Mouse (Mus musculus) hindbrain, embryonic 16.5 days (tissue): ENCODE results near the gene Ccdc182. TPM values are rescaled to one million over a fixed set of nuclear protein-coding genes. Genes with fewer than 3 reads are reported as not detected.

Experiments used
- ATAC-seq: fragments of 200-750 bp; cut with Nextera tagmentation; 2 replicates; pipeline ENCODE4 v1.8.0; 2017; ENCODE audit warnings: moderate TSS enrichment, moderate library complexity
- H3K27ac ChIP-seq: fragments of 300-500 bp; sonication (generic); 2 replicates; pipeline ENCODE4 v1.5.1; 2014; ENCODE audit warnings: low read depth, mild to moderate bottlenecking, control low read depth, low read length, moderate library complexity
- H3K27me3 ChIP-seq: fragments of 300-500 bp; sonication (generic); replicated peaks from 2 replicates; pipeline ENCODE4 v1.6.1; 2014; ENCODE audit warnings: low read length; ENCODE audit not compliant: control insufficient read depth, insufficient read depth
- H3K36me3 ChIP-seq: fragments of 300-500 bp; sonication (generic); 2 replicates; pipeline ENCODE4 v1.6.1; 2014; ENCODE audit warnings: mild to moderate bottlenecking, low read length, moderate library complexity, mixed read lengths; ENCODE audit not compliant: control insufficient read depth, insufficient read depth
- H3K4me1 ChIP-seq: fragments of 300-500 bp; sonication (generic); 2 replicates; pipeline ENCODE4 v1.6.1; 2014; ENCODE audit warnings: low read depth, low read length; ENCODE audit not compliant: control insufficient read depth, insufficient read depth
- H3K4me2 ChIP-seq: fragments of 300-500 bp; sonication (generic); 2 replicates; pipeline ENCODE4 v1.6.1; 2014; ENCODE audit warnings: mild to moderate bottlenecking, low read length, control low read depth, moderate library complexity
- H3K4me3 ChIP-seq: fragments of 300-500 bp; sonication (generic); 2 replicates; pipeline ENCODE4 v1.5.1; 2014; ENCODE audit warnings: mild to moderate bottlenecking, low read length, control low read depth, moderate library complexity
- H3K9ac ChIP-seq: fragments of 300-500 bp; sonication (generic); 2 replicates; pipeline ENCODE4 v1.6.1; 2014; ENCODE audit warnings: low read depth, mild to moderate bottlenecking, control low read depth, low read length, moderate library complexity
- H3K9me3 ChIP-seq: fragments of 300-500 bp; sonication (generic); 2 replicates; pipeline ENCODE4 v1.6.1; 2014; ENCODE audit warnings: mild to moderate bottlenecking, low read length, moderate library complexity; ENCODE audit not compliant: control insufficient read depth
- WGBS: fragments of 180-500 bp; shearing (Covaris S2); extraction: QIAGEN DNeasy Blood & Tissue Kit; methylation state at CpG from one replicate; pipeline ENCODE4 v1.1.7; 2014; 5-methylcytosine and 5-hydroxymethylcytosine counted together
- polyA plus RNA-seq: library from polyadenylated mRNA; unstranded; fragments of >200 nt; fragmentation: Nextera tagmentation; extraction: Ambion mirVana; gene quantifications from 2 replicates; pipeline ENCODE4 v1.2.1, GENCODE M21; 2015

Gene Ccdc182
- polyA plus RNA-seq, 1 experiment from 2014 or later: 0.13 TPM

DNA sequence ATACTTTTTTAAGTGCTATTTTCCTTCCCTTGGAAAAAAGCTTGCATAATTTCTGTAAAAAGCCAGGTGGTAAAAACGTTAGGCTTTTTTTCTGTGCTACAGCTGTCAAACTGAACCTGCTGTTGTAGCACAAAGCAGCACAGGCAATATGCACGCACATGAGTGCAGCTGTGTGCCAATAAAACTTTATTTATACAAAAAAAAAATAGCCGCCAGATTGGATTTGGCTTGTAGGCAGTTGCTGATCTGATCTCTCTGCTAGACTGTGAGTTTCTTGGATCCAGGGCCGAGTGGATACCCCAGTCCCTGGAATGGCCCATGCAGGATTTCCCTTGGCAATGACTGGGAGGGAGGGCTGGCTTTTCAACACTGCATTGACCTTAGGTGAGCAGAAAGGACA is 36.2 kb upstream of the Ccdc182 start:
- Histone ChIP-seq H3K4me3 (no peak overlapping the region), H3K4me2 (no peak overlapping the region), H3K9ac (no peak overlapping the region), H3K4me1 (peaks cover 13% of the 10 kb centered on the region), H3K9me3 (no peaks in the 10 kb centered on the region), H3K27ac (no peak overlapping the region), H3K36me3 (no peaks in the 10 kb centered on the region), H3K27me3 (no peaks in the 10 kb centered on the region)
- 80% methylated on average over 4 of the region's 4 CpGs for WGBS
- no peak for ATAC-seq

DNA sequence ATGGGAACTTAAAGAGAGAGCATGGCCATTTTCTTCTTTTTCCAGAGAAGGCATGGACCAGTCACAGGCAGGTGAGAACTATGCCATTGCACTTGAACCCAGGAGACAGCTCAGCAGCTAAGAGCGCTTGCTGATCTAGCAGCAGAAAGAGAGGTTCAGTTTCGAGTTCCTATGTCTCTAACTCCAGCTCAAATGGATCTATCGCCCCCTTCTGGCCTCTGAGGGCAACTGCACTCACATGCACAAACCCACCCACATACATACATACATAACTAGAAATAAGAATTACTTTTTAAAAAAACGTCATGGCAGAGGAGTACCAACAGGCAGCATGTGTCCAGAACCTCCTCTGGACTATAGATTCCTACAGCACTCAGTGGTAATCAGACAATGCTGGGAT is 35.6 kb upstream of the Ccdc182 start:
- Histone ChIP-seq H3K27ac (no peak overlapping the region), H3K4me2 (no peak overlapping the region), H3K9me3 (no peaks in the 10 kb centered on the region), H3K9ac (no peak overlapping the region), H3K36me3 (no peaks in the 10 kb centered on the region), H3K27me3 (no peaks in the 10 kb centered on the region), H3K4me3 (no peak overlapping the region), H3K4me1 (peaks cover 8% of the 10 kb centered on the region)
- 86% methylated on average over 4 of the region's 4 CpGs for WGBS
- ATAC-seq: no peak

DNA sequence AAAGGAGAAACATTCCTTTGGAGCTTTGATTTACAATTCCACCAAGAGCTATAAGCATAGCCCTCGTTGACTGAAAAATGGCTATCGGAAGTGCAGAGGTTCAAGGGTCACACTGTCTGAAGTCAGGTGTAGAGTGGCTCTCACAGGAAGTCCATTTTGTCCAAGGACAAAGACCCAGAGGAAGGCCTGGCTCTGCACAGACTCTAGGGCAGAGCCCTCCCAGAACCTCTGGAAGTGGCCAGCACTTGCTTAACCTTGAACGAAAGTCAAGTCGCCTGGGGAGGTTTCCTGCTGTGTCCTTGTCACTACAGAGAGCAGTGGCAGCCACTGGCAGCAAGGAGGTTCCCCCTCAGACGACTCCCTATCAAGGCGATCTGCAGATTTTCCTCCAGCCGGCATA is 33.4 kb upstream of the Ccdc182 start:
- no peak overlapping the region for H3K27ac ChIP-seq
- no peaks in the 10 kb centered on the region for H3K27me3 ChIP-seq
- 0 out of 2 replicates have a peak, but pooled peaks cover 2% of the 10 kb centered on the region for H3K4me1 ChIP-seq
- no peak overlapping the region for H3K4me3 ChIP-seq
- 47% methylated on average over 7 of the region's 7 CpGs for WGBS
- no peak for ATAC-seq
- no peak overlapping the region for H3K4me2 ChIP-seq
- H3K9ac ChIP-seq: no peak overlapping the region
- H3K36me3 ChIP-seq: no peaks in the 10 kb centered on the region
- no peaks in the 10 kb centered on the region for H3K9me3 ChIP-seq

DNA sequence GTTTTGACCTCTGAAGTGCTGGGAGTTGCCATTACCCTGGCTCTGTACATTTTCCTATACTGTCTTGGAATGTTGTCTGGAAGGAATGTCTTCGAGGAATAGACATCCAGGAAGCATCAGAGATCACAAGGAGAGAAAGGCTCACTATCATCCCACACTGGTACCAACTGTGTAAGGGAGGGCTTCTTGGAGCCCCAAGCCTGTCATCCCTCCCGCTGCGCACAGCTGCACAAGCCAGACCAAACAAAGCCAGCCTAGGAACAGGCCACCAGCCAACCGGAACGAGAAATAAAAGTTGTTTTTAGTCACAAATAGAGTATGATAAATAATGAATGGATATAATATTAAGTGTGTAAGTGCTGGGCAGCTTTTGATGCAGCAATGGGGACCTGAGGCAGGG is 29.0 kb upstream of the Ccdc182 start:
- no peak for ATAC-seq
- H3K9ac ChIP-seq: no peak overlapping the region
- no peak overlapping the region for H3K4me2 ChIP-seq
- H3K27me3 ChIP-seq: no peaks in the 10 kb centered on the region
- H3K4me1 ChIP-seq: peaks cover 10% of the 10 kb centered on the region
- no peaks in the 10 kb centered on the region for H3K36me3 ChIP-seq
- H3K27ac ChIP-seq: no peak overlapping the region
- H3K4me3 ChIP-seq: no peak overlapping the region
- 46% methylated on average over 5 of the region's 5 CpGs for WGBS
- no peaks in the 10 kb centered on the region for H3K9me3 ChIP-seq

DNA sequence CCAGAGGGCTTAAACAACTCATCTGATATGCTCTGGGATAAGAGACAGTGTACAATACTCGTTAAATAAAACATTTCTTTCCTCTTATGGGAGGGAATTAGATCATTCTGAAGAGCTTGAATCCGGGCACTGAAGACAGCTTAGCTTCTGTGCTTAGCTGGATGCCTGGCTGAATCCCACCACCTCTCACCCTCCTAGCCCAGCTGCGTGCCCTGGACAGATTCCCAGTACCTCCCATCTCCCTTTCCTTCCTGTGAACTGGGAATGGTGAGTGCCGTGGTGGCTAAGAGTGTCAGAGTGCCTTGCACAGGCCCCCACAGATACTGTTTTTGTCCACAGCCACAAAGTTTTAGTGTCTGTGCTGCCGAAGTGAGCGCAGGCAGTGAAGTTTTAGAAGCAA is 27.5 kb upstream of the Ccdc182 start:
- ATAC-seq: peak; percentile 37; the same call in 1 of the 2 replicates
- H3K36me3 ChIP-seq: no peaks in the 10 kb centered on the region
- no peak overlapping the region for H3K9ac ChIP-seq
- H3K4me2 ChIP-seq: no peak overlapping the region
- H3K4me1 ChIP-seq: peaks cover 10% of the 10 kb centered on the region
- no peak overlapping the region for H3K4me3 ChIP-seq
- 52% methylated on average over 6 of the region's 6 CpGs for WGBS
- no peaks in the 10 kb centered on the region for H3K9me3 ChIP-seq
- H3K27me3 ChIP-seq: no peaks in the 10 kb centered on the region
- peak overlapping the region; percentile 44 for H3K27ac ChIP-seq

DNA sequence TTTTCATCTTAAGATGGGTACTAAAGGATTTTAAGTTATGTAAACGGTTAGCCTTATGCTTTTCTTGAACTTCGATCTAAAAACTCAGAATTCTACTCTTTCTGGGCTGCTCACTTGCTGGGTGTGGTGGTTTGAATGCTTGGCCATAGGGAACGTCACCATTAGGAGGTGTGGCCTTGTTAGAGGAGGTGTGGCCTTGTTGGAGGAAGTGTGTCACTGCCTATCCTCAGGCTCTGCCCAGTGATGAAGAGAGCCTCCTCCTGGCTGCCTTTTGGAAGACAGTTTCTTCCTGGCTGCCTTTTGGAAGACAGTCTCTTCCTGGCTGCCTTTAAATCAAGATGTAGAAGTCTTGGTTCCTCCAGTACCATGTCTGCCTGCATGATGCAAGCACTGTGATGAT is 22.0 kb upstream of the Ccdc182 start:
- no peak for ATAC-seq
- 76% methylated on average over 3 of the region's 3 CpGs for WGBS
- no peaks in the 10 kb centered on the region for H3K36me3 ChIP-seq
- no peaks in the 10 kb centered on the region for H3K9me3 ChIP-seq
- H3K4me1 ChIP-seq: peaks cover 33% of the 10 kb centered on the region
- no peaks in the 10 kb centered on the region for H3K27me3 ChIP-seq
- no peak overlapping the region for H3K4me3 ChIP-seq
- H3K27ac ChIP-seq: no peak overlapping the region
- no peak overlapping the region for H3K9ac ChIP-seq
- no peak overlapping the region for H3K4me2 ChIP-seq

DNA sequence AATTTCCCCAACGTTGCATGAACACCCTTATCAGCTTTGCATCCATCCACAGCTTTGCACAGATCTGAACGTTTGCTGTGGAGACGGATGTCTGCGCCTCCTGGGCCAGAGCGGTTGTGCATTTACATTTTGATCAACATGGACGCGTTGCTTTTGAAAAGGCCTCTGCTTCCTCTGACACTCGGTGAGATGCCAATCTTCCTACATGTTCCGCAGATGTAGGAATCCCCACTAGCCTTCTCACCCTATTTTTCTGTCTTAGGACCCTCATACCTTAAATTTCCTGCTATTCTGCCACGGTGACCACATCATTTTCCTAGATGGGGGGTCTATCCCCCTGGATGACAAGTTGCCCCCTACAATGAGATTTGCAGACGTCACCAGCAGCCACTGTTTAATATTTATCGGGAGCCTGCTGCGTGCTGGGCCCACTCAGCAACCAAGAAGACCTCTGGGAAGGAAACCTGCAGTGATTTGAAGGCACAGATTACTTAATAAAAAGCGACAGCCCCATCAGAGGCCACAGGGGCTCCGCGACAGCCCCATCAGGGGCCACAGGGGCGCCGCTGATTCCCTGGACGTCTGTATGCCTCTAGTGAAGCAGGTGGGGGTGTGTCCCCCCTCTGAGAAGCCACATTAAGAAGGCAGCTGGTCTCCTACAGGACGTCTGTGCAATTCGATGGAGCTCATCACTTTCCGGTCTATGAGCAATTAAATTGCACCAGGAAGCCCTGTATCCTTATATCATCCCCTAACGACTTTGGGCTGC is 19.6 kb upstream of the Ccdc182 start:
- H3K9ac ChIP-seq: 0 out of 2 replicates have a peak overlapping the region, but pooled peaks have one; percentile 23
- H3K9me3 ChIP-seq: no peaks in the 10 kb centered on the region
- H3K27me3 ChIP-seq: no peaks in the 10 kb centered on the region
- no peaks in the 10 kb centered on the region for H3K36me3 ChIP-seq
- ATAC-seq: no peak; the same call in 1 of the 2 replicates
- H3K27ac ChIP-seq: peak overlapping the region; percentile 88
- WGBS: 15% methylated on average over 23 of the region's 23 CpGs
- peak overlapping the region; percentile 22 for H3K4me2 ChIP-seq
- no peak overlapping the region for H3K4me3 ChIP-seq
- H3K4me1 ChIP-seq: peaks cover 35% of the 10 kb centered on the region

DNA sequence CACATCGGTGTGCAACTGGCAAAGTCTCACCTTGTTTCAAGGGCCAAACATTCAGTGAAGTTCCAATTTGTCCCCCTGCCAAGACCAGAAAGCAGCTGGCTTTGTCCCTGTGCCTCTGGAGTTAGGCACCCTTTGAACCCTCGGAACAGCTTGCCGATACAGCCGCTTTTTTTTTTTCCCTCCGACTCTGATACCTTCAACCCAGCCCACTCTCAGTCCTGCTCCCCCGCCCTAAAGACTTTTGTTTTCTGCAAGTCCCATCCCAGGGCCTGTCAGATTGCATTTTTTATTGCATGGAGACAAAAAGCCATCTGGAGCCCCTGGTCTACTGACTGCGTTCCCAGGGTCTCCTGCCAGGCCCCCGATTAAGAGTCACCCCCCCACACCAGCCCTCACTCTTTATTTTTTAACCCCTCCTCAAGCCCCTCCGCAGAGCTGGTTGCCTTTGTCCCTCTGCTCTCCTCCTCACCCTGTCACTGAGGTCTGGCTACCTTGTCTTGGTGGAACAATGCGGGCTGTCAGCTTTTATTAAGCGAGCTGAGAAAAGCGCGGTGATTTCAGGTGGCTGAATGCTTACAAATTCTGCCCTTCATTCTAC is 18.9 kb upstream of the Ccdc182 start:
- 4% methylated on average over 13 of the region's 13 CpGs for WGBS

DNA sequence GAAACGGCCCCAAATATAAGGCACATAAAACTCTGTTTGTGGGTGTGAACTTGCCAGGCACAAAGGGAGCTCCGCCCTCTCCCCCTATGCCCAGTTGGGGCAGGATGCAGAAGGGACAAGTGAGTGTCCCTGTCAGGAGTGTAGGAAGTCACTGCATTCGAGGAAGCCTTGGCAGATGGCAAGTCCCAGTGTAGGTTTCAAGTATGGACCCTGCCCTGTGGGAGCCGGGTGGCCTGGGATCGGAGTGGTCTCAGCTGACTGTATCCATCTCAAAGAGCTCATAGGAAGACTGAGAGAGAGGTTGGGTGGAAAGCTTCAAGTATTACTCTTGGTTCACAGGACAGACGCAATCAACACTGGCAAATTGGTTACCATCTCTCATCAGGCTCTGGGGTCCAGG is 17.9 kb upstream of the Ccdc182 start:
- Histone ChIP-seq H3K36me3 (no peaks in the 10 kb centered on the region), H3K27ac (peak overlapping the region; percentile 88), H3K9me3 (no peaks in the 10 kb centered on the region), H3K27me3 (no peaks in the 10 kb centered on the region), H3K9ac (no peak overlapping the region; the same call in none of the 2 replicates), H3K4me3 (no peak overlapping the region), H3K4me1 (peaks cover 35% of the 10 kb centered on the region), H3K4me2 (no peak overlapping the region)
- 38% methylated on average over 6 of the region's 6 CpGs for WGBS
- ATAC-seq: 0 out of 2 replicates have a peak, but pooled peaks have one; percentile 10

More for the DNA sequence above, 18.9 kb upstream of the Ccdc182 start:
- Histone ChIP-seq H3K4me3 (no peak overlapping the region), H3K9me3 (no peaks in the 10 kb centered on the region), H3K27me3 (no peaks in the 10 kb centered on the region), H3K36me3 (no peaks in the 10 kb centered on the region), H3K9ac (peak overlapping the region; percentile 48), H3K27ac (peak overlapping the region; percentile 88), H3K4me1 (peaks cover 35% of the 10 kb centered on the region), H3K4me2 (peak overlapping the region; percentile 22)
- peak; percentile 72 for ATAC-seq
